Mouse (Mus musculus) stomach, embryonic 14.5 days (tissue): ENCODE results near the gene E2f7. TPM values are rescaled to one million over a fixed set of nuclear protein-coding genes. Genes with fewer than 3 reads are reported as not detected.

Source experiments
- ATAC-seq: fragments of 200-750 bp; cut with Nextera tagmentation; 2 replicates; pipeline ENCODE4 v1.8.0; 2017; ENCODE audit warnings: low read depth, moderate TSS enrichment; ENCODE audit not compliant: insufficient number of reproducible peaks, insufficient read depth, low FRiP score
- H3K27ac ChIP-seq: fragments of 300-500 bp; sonication (generic); 2 replicates; pipeline ENCODE4 v1.5.1; 2014; ENCODE audit warnings: mild to moderate bottlenecking, low read length, moderate library complexity, mixed read lengths
- H3K27me3 ChIP-seq: fragments of 300-500 bp; sonication (generic); 2 replicates; pipeline ENCODE4 v1.6.1; 2014; ENCODE audit warnings: low read length, control low read depth, mixed read lengths; ENCODE audit not compliant: control insufficient read depth, insufficient read depth
- H3K36me3 ChIP-seq: fragments of 300-500 bp; sonication (generic); 2 replicates; pipeline ENCODE4 v1.6.1; 2014; ENCODE audit warnings: mild to moderate bottlenecking, control low read depth, low read length, moderate library complexity, mixed read lengths; ENCODE audit not compliant: control insufficient read depth, insufficient read depth
- H3K4me1 ChIP-seq: fragments of 300-500 bp; sonication (generic); 2 replicates; pipeline ENCODE4 v1.6.1; 2014; ENCODE audit warnings: low read length, control low read depth, mixed read lengths; ENCODE audit not compliant: control insufficient read depth, insufficient read depth
- H3K4me2 ChIP-seq: fragments of 300-500 bp; sonication (generic); replicated peaks from 2 replicates; pipeline ENCODE4 v1.6.1; 2014; ENCODE audit warnings: low read depth, low read length, control low read depth
- H3K4me3 ChIP-seq: fragments of 300-500 bp; sonication (generic); 2 replicates; pipeline ENCODE4 v1.5.1; 2014; ENCODE audit warnings: low read depth, low read length, control low read depth
- H3K9ac ChIP-seq: fragments of 300-500 bp; sonication (generic); replicated peaks from 2 replicates; pipeline ENCODE4 v1.6.1; 2014; ENCODE audit warnings: low read depth, mild to moderate bottlenecking, control low read depth, low read length, moderate library complexity, mixed read lengths
- H3K9me3 ChIP-seq: fragments of 300-500 bp; sonication (generic); 2 replicates; pipeline ENCODE4 v1.6.1; 2016; ENCODE audit warnings: low read depth, low read length, control low read depth; ENCODE audit not compliant: control insufficient read depth
- WGBS: fragments of 180-500 bp; shearing (Covaris S2); extraction: QIAGEN DNeasy Blood & Tissue Kit; methylation state at CpG from one replicate; pipeline ENCODE4 v1.1.7; 2014; 5-methylcytosine and 5-hydroxymethylcytosine counted together
- polyA plus RNA-seq: library from polyadenylated mRNA; unstranded; fragments of >200 nt; fragmentation: Nextera tagmentation; extraction: Ambion mirVana; gene quantifications from 2 replicates; pipeline ENCODE4 v1.2.1, GENCODE M21; 2014

The E2f7 gene
- polyA plus RNA-seq, 1 experiment from 2014 or later: 21.1 TPM

DNA sequence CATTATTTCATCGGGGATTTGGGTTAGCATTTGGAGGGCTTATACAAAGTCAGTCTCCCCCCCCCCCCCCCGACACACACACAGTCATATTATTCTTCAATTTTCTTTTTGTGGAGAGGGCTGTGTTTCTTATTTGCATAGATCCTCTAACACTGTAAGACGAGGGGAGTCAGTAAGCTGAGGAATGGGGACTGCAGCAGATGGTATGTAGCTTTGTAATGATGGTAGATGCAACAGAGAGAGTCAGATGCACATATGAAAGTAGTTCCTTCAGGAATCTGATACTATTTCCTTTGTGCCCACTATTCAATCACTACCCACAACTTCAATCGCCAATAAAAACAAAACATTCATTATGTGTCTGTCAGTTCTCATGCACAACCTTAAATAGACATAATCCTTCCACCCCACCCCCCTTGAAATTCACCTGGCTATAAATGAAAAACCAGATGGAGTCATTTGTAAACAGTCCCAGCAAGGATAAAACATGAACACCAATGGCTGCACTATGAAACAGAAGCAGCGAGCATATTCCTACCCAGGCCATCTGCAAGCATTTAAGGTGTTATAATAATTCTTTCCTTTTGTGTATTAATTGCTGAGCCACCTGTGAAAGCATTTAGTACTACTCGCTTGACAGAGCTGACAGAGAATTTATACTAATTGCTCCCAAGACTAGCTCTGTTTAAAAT is 90.0 kb downstream of the E2f7 start:
- Histone ChIP-seq H3K36me3 (no peaks in the 10 kb centered on the region), H3K9ac (no peak overlapping the region), H3K27me3 (no peaks in the 10 kb centered on the region), H3K4me1 (no peaks in the 10 kb centered on the region), H3K27ac (no peak overlapping the region), H3K9me3 (no peaks in the 10 kb centered on the region), H3K4me2 (no peak overlapping the region), H3K4me3 (no peak overlapping the region)
- ATAC-seq: no peak
- 52% methylated on average over 6 of the region's 6 CpGs for WGBS

Other genes with a start within 250 kb of the E2f7 start
- 192 and 199 TPM in 2 replicates for gene Csrp2, start 174.3 kb downstream of the E2f7 start, polyA plus RNA-seq